Mouse (Mus musculus) liver, adult 2 months (tissue): ENCODE measurements around the gene Zfp46.

ENCODE experiments used
- CTCF ChIP-seq: fragments of 200-500 bp; IDR thresholded peaks from 2 replicates; pipeline ENCODE4 v1.5.1; 2011; ENCODE audit warnings: low read depth, low read length, control low read depth
- POLR2A ChIP-seq: fragments of 200-500 bp; IDR thresholded peaks from 2 replicates; pipeline ENCODE4 v1.6.1; 2011; ENCODE audit warnings: low read length, control low read depth; ENCODE audit not compliant: insufficient read depth; ENCODE audit errors: extremely low read depth

- no peak for TF ChIP-seq CTCF
- TF ChIP-seq POLR2A, result no peak
These were observed 33.2 kb downstream of the Zfp46 start for GRCm38 (mm10) chr4:136317667-136318066.
